Mouse (Mus musculus) liver, embryonic 12.5 days (tissue): ENCODE measurements around the gene Agbl4. TPM values are rescaled to one million over a fixed set of nuclear protein-coding genes. Genes with fewer than 3 reads are reported as not detected.
A peak's percentile ranks its signal among the peaks of the same experiment; 100 is the strongest.

Source experiments
- ATAC-seq: fragments of 200-750 bp; cut with Nextera tagmentation; 2 replicates; pipeline ENCODE4 v1.8.0; 2017; ENCODE audit warnings: moderate number of reproducible peaks, mild to moderate bottlenecking, moderate library complexity
- H3K27ac ChIP-seq: fragments of 300-500 bp; sonication (generic); 2 replicates; pipeline ENCODE4 v1.5.1; 2016; ENCODE audit warnings: mild to moderate bottlenecking
- H3K27me3 ChIP-seq: fragments of 300-500 bp; sonication (generic); replicated peaks from 2 replicates; pipeline ENCODE4 v1.6.1; 2016; ENCODE audit warnings: mild to moderate bottlenecking, moderate library complexity
- H3K36me3 ChIP-seq: fragments of 300-500 bp; sonication (generic); 2 replicates; pipeline ENCODE4 v1.6.1; 2016; ENCODE audit warnings: mild to moderate bottlenecking, moderate library complexity
- H3K4me1 ChIP-seq: fragments of 300-500 bp; sonication (generic); 2 replicates; pipeline ENCODE4 v1.6.1; 2016
- H3K4me2 ChIP-seq: fragments of 300-500 bp; sonication (generic); 2 replicates; pipeline ENCODE4 v1.6.1; 2016; ENCODE audit warnings: mild to moderate bottlenecking, moderate library complexity
- H3K4me3 ChIP-seq: fragments of 300-500 bp; sonication (generic); 2 replicates; pipeline ENCODE4 v1.5.1; 2016; ENCODE audit warnings: mild to moderate bottlenecking, moderate library complexity
- H3K9ac ChIP-seq: fragments of 300-500 bp; sonication (generic); 2 replicates; pipeline ENCODE4 v1.6.1; 2016; ENCODE audit warnings: mild to moderate bottlenecking, moderate library complexity
- H3K9me3 ChIP-seq: fragments of 300-500 bp; sonication (generic); replicated peaks from 2 replicates; pipeline ENCODE4 v1.6.1; 2016; ENCODE audit warnings: mild to moderate bottlenecking, moderate library complexity
- whole genome bisulfite sequencing: fragments of 180-500 bp; shearing (Covaris S2); methylation state at CpG from one replicate; pipeline ENCODE4 v1.1.7; 2016; ENCODE audit not compliant: insufficient replicate concordance; 5-methylcytosine and 5-hydroxymethylcytosine counted together
- polyA plus RNA-seq: library from polyadenylated mRNA; unstranded; fragments of >200 nt; fragmentation: Nextera tagmentation; extraction: Ambion mirVana; gene quantifications from 2 replicates; pipeline ENCODE4 v1.2.1, GENCODE M21; 2016

Agbl4 gene
- polyA plus RNA-seq = not detected in 2 replicates

DNA sequence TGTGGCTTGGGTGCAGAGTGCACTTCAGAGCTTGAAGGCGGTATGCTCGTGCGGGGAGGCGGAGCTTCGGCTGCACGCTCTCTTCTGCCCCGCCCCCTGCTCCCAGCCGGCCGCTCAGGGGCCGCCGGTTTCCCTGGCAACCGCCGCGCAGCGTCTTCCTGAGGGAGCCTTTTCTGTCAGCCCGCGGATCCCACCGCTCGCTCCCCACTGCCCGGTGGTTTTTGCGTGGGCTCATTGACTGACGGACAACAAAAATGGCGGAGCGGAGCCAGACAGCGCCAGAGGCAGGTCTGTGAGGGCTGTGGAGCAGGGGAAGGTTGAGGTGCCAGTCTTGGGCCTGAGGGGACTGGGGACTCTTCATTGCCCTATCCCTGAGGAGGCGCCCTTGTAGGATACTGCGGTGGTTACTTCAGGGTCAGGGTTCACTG lies at the start of gene Agbl4:
Agbl4 (plus strand) TSS at position 44 of the 428 bp plus-strand sequence.
- peak within 1 kb of the TSS; percentile 61 for H3K4me2 ChIP-seq
- H3K4me3 ChIP-seq = peak within 1 kb of the TSS; percentile 50
- H3K9ac ChIP-seq = no peak within 1 kb of the TSS
- H3K36me3 ChIP-seq = no peaks in the 10 kb centered on the region
- peak; percentile 82 for ATAC-seq
- H3K27ac ChIP-seq = no peak within 1 kb of the TSS
- H3K27me3 ChIP-seq = no peaks in the 10 kb centered on the region
- H3K4me1 ChIP-seq = no peaks in the 10 kb centered on the region
- WGBS = 1% methylated on average over 27 of the region's 27 CpGs
- no peaks in the 10 kb centered on the region for H3K9me3 ChIP-seq

DNA sequence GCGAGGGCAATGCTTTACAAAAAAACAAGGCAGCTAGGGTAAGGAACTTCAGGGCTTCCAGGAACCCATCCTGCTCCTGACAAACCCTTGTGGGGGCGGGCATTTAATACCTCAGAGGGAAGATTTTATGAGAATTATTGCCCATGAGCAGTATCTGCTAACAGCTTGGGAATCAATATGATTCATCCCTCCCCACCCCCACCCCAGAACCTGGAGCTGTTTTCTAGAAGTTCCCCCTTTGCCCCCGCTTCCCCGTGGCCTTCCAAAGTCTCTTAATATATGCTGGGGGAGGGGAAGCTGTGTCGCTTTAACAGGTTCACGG lies 46.6 kb upstream of the Agbl4 start:
- H3K27ac ChIP-seq = no peak overlapping the region
- peaks cover 21% of the 10 kb centered on the region for H3K27me3 ChIP-seq
- no peak for ATAC-seq
- H3K36me3 ChIP-seq = no peaks in the 10 kb centered on the region
- H3K4me3 ChIP-seq = peak overlapping the region; percentile 57
- peak overlapping the region; percentile 72 for H3K4me2 ChIP-seq
- H3K9me3 ChIP-seq = no peaks in the 10 kb centered on the region
- 7% methylated on average over 6 of the region's 6 CpGs for WGBS
- no peaks in the 10 kb centered on the region for H3K4me1 ChIP-seq
- H3K9ac ChIP-seq = no peak overlapping the region

DNA sequence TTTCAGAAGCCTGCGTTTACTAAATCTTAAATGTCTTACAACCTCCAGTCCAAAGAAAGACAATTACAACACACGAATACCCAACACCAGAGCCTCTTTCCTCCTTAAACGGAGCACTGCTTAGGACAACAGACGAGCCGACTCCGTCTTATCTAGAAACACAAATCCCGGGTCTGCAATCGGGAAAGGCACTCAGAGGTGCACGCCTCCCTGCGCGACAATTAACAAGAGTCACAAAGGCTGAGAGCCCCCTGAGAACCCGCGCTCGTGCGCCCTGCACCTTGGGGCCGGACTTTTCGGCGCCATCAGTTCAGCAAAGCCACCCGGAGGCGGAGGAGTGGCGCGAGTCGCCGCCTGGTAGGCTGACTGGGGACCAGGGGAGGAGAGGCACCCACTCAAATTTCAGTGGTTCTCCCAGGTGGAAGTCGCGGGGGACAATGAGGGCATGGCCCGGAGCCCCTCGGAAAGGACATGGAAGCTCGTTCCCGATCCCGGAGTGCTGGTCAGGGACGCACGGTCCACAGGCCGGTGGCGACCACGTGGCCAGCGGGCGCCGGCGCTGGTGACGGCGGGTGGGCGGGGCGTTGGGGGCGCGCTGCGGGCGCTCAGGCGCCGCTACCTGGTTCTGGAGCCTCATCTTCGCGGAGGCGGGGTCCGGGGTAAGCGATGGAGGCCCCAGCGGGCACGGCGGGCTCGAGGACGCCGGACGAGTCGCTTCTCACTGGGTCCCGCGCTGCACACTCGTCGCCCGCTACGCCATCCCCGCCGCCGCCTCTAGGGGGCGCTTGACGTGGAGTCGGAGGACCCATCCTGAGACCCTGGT lies 46.1 kb upstream of the Agbl4 start, which contains the start of gene Elavl4:
Elavl4 (minus strand) TSS at position 732 of the 823 bp plus-strand sequence.
- peak; percentile 79 for ATAC-seq
- Histone ChIP-seq H3K27ac (no peak within 1 kb of the TSS), H3K9me3 (no peaks in the 10 kb centered on the region), H3K4me1 (no peaks in the 10 kb centered on the region), H3K9ac (peak within 1 kb of the TSS; percentile 37), H3K36me3 (no peaks in the 10 kb centered on the region), H3K27me3 (peaks cover 21% of the 10 kb centered on the region), H3K4me2 (peak within 1 kb of the TSS; percentile 72), H3K4me3 (peak within 1 kb of the TSS; percentile 57)
- WGBS = under 1% methylated on average over 74 of the region's 75 CpGs

DNA sequence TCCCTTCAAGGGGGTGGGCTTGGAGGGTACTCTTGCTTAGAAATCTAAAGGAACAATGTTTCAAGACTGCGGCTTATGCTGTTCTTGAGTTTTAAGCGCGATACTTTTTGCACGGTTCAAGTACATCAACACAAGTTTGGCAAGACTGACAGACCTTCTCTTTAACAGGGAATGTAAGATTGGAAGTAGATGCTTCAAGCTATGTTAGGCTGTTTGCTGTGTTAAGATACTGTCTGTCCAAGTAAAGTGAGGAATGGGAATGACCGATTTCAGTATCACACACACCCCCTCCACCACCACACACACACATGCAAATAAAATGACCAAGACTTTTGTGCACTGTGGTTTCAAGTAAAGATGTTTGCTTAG lies 45.5 kb upstream of the Agbl4 start:
- Histone ChIP-seq H3K36me3 (no peaks in the 10 kb centered on the region), H3K27me3 (peaks cover 21% of the 10 kb centered on the region), H3K4me2 (peak overlapping the region; percentile 72), H3K4me3 (peak overlapping the region; percentile 57), H3K4me1 (no peaks in the 10 kb centered on the region), H3K9me3 (no peaks in the 10 kb centered on the region), H3K9ac (no peak overlapping the region), H3K27ac (no peak overlapping the region)
- 0 out of 2 replicates have a peak, but pooled peaks have one; percentile 15 for ATAC-seq
- WGBS = 16% methylated on average over 5 of the region's 5 CpGs

- no peak overlapping the region for H3K9ac ChIP-seq
- H3K4me1 ChIP-seq = no peaks in the 10 kb centered on the region
- no peaks in the 10 kb centered on the region for H3K27me3 ChIP-seq
- no peak overlapping the region for H3K4me2 ChIP-seq
- H3K9me3 ChIP-seq = no peaks in the 10 kb centered on the region
- 55% methylated on average over 2 of the region's 2 CpGs for WGBS
- ATAC-seq = no peak
- no peaks in the 10 kb centered on the region for H3K36me3 ChIP-seq
- H3K27ac ChIP-seq = no peak overlapping the region
- H3K4me3 ChIP-seq = no peak overlapping the region
These were observed 36.9 kb upstream of the Agbl4 start for GRCm38 (mm10) chr4:110360568-110360967.

DNA sequence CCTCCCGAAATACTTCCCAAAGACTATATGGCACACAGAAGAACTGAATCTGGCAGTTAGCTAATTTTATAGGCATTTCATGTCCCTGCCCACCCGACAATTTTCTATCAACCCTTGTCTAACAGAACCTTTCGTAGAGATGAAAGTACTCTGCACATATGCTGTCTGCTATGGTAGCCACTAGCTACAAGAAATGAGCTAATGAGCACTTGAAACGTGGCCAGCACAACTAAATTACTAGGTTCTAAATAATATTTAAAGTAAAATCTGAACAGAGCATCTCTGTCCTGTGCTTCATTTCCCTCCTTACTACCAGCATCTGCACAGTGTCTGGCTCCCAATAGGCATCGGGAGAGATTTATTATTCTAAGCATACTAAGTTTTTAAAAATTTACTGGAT lies 1.2 kb upstream of the Agbl4 start:
- no peaks in the 10 kb centered on the region for H3K36me3 ChIP-seq
- no peak overlapping the region for H3K27ac ChIP-seq
- H3K27me3 ChIP-seq = no peaks in the 10 kb centered on the region
- no peak overlapping the region for H3K4me3 ChIP-seq
- no peak overlapping the region for H3K4me2 ChIP-seq
- H3K9me3 ChIP-seq = no peaks in the 10 kb centered on the region
- no peaks in the 10 kb centered on the region for H3K4me1 ChIP-seq
- ATAC-seq = no peak
- WGBS = 66% methylated on average over 5 of the region's 5 CpGs
- no peak overlapping the region for H3K9ac ChIP-seq

GRCm38 (mm10) chr4:110420306-110420705 lies 22.8 kb downstream of the Agbl4 start:
- Histone ChIP-seq H3K4me3 (no peak overlapping the region), H3K36me3 (no peaks in the 10 kb centered on the region), H3K27ac (no peak overlapping the region), H3K9me3 (no peaks in the 10 kb centered on the region), H3K4me1 (no peaks in the 10 kb centered on the region), H3K9ac (no peak overlapping the region), H3K27me3 (no peaks in the 10 kb centered on the region), H3K4me2 (no peak overlapping the region)
- no peak for ATAC-seq
- 41% methylated on average over 2 of the region's 2 CpGs for whole genome bisulfite sequencing

DNA sequence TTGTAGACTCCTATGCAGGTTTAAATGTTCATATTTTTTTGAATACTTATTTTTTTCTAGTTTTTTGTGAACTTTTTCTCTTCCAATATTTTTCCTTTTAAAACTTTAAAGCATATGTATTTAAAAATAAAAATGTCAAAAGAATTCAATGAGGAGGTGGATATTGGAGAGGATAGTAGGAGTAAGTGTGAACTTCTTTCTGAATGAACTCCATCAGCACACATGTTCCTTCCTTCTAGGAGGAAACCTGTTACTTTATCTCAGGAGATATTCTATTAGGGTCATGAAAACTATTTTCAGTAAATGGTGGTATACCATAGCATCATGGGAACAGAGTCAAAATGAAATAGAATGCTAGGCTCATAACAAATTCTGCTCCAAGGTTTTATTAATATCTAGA lies 30.2 kb downstream of the Agbl4 start:
- no peaks in the 10 kb centered on the region for H3K4me1 ChIP-seq
- H3K27me3 ChIP-seq = no peaks in the 10 kb centered on the region
- no peak for ATAC-seq
- no peak overlapping the region for H3K27ac ChIP-seq
- no peak overlapping the region for H3K4me2 ChIP-seq
- no peak overlapping the region for H3K9ac ChIP-seq
- H3K9me3 ChIP-seq = no peaks in the 10 kb centered on the region
- no peak overlapping the region for H3K4me3 ChIP-seq
- no peaks in the 10 kb centered on the region for H3K36me3 ChIP-seq

GRCm38 (mm10) chr4:110494371-110494770 lies 96.9 kb downstream of the Agbl4 start:
- ATAC-seq = no peak
- Histone ChIP-seq H3K4me2 (no peak overlapping the region), H3K36me3 (no peaks in the 10 kb centered on the region), H3K27ac (no peak overlapping the region), H3K27me3 (no peaks in the 10 kb centered on the region), H3K4me1 (no peaks in the 10 kb centered on the region), H3K4me3 (no peak overlapping the region), H3K9ac (no peak overlapping the region), H3K9me3 (no peaks in the 10 kb centered on the region)
- WGBS = 30% methylated on average over 1 of the region's 1 CpGs

GRCm38 (mm10) chr4:110529804-110530203 lies 132.3 kb downstream of the Agbl4 start:
- H3K4me3 ChIP-seq = no peak overlapping the region
- no peaks in the 10 kb centered on the region for H3K36me3 ChIP-seq
- H3K4me1 ChIP-seq = no peaks in the 10 kb centered on the region
- ATAC-seq = no peak
- no peaks in the 10 kb centered on the region for H3K9me3 ChIP-seq
- H3K9ac ChIP-seq = no peak overlapping the region
- no peak overlapping the region for H3K4me2 ChIP-seq
- no peak overlapping the region for H3K27ac ChIP-seq
- WGBS = 55% methylated on average over 4 of the region's 4 CpGs
- no peaks in the 10 kb centered on the region for H3K27me3 ChIP-seq

DNA sequence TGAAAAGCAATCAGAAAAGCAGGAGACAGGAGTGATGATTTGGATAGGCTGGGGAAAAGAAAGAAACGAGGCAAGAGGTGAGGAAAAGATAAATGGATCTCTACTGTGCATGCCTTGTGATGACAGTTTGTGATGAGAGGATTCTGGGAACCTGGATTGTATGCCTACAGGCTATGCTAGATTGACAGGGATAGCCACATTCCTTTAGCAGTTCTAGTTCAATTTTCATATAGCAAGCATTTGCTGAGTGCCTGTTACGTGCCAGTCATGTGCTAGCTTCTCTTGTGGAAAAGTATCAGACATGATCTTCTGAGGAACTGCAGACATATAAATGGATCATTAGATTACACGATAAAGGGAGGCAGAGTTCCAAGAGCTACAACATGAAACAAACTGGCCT lies 151.8 kb downstream of the Agbl4 start:
- Histone ChIP-seq H3K27ac (no peak overlapping the region), H3K9me3 (no peaks in the 10 kb centered on the region), H3K36me3 (no peaks in the 10 kb centered on the region), H3K4me2 (no peak overlapping the region), H3K4me3 (no peak overlapping the region), H3K9ac (no peak overlapping the region), H3K27me3 (no peaks in the 10 kb centered on the region), H3K4me1 (no peaks in the 10 kb centered on the region)
- no peak for ATAC-seq
- WGBS = 47% methylated on average over 3 of the region's 3 CpGs

- ATAC-seq = no peak
- WGBS = 49% methylated on average over 4 of the region's 4 CpGs
- H3K9me3 ChIP-seq = no peaks in the 10 kb centered on the region
These were observed 200.3 kb downstream of the Agbl4 start for GRCm38 (mm10) chr4:110597726-110598283.

More at GRCm38 (mm10) chr4:110597726-110598283, 200.3 kb downstream of the Agbl4 start:
- no peaks in the 10 kb centered on the region for H3K4me1 ChIP-seq
- no peak overlapping the region for H3K27ac ChIP-seq
- H3K9ac ChIP-seq = no peak overlapping the region
- H3K4me2 ChIP-seq = no peak overlapping the region
- no peaks in the 10 kb centered on the region for H3K36me3 ChIP-seq
- no peaks in the 10 kb centered on the region for H3K27me3 ChIP-seq
- H3K4me3 ChIP-seq = no peak overlapping the region
